Mouse (Mus musculus) forelimb bud, embryonic 11.5 days (tissue): ENCODE data around the gene BC024978.

Source experiments
- DNase-seq: peaks from one replicate; pipeline ENCODE4 v3.0.0-alpha.2; 2012; ENCODE audit warnings: low read depth, low spot score

The BC024978 gene

GRCm38 (mm10) chr7:27195681-27196611 is at the start of gene BC024978, which contains the start of gene Snrpa:
Gene BC024978 (plus strand): TSS chr7:27195781.
Gene Snrpa (minus strand): TSS chr7:27196271.
- DNase-seq: peak; percentile 98

- no peak for DNase-seq
These were observed 42.3 kb upstream of the BC024978 start, which contains the start of gene Cyp2t4 for GRCm38 (mm10) chr7:27153205-27153764. Gene Cyp2t4 (plus strand): TSS chr7:27153714.

DNA sequence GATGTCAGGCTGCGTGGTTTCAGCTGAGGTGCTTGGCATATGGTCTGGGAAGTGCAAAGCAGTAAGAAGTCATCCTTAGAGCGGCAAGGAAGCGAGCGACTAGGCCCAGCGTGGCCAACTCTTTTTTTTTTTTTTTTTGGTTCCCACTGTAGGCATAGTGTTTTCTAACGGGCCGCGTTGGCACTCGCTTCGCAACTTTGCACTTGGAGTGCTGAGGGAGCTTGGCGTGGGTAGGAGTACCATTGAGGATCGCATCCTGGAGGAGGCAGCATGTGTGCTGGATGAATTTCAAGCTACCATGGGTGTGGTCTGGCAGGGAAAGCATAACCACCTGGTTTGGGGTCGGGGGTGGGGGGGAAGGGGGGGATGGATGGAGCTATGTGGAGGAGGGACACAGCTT is 39.6 kb upstream of the BC024978 start:
- DNase-seq: no peak

- no peak for DNase-seq
These were observed 37.4 kb upstream of the BC024978 start for GRCm38 (mm10) chr7:27158171-27158570.

- DNase-seq: no peak
These were observed 36.3 kb upstream of the BC024978 start for GRCm38 (mm10) chr7:27159256-27159655.

- DNase-seq: peak; percentile 85
These were observed 35.7 kb upstream of the BC024978 start for GRCm38 (mm10) chr7:27159882-27160281.

- DNase-seq: no peak
These were observed 34.7 kb upstream of the BC024978 start for GRCm38 (mm10) chr7:27160921-27161320.

DNA sequence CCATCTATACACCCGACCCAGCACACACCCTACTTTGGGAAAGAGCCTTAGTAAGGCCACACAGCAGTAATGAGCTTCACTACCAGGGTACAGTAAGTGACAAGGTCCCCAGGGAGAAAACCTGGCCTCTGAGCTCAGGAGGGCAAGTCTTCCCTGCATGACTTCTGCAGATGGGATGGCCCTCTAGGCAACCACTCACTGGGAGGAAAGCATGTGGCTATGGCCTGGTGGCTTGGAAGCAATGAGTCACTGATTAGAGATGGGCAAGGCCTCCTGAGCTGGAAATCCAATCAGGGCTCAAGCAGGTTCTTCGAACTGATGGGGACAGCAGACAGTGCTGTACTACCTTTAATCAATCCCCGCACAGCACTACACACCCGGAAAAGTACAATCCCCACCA is 33.8 kb upstream of the BC024978 start:
- no peak for DNase-seq

DNA sequence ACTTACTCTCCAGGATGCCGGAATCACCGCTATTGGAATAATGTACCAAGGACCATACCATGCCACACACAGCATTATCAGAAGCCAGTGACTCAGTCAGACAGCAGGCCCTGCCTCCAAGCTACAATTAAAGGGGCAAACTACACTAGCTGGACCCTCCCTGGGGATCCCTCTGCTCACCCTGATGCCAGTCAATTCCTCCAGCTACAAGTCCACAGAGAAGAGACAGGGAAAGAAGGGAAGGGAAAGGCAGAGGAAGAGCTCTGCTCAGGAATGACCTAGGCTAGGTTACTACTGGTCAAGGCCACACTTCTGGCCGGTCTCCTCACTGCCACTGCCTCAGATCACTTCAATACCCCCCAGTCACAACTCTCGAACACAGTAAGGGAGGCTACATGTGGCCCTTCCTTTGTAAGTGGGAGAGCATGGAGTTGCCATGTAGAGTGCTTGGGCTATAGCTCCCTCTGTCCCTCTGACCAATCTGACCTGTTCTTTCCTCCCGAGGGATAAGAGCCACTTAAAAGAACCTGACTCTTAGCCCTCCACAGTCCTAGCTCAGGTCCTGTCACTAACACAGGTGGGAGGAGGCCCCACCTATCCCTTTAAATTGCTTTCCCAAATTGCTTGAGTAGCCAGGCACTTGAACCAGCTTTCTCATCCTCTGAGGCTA is 32.7 kb upstream of the BC024978 start:
- DNase-seq: no peak

DNA sequence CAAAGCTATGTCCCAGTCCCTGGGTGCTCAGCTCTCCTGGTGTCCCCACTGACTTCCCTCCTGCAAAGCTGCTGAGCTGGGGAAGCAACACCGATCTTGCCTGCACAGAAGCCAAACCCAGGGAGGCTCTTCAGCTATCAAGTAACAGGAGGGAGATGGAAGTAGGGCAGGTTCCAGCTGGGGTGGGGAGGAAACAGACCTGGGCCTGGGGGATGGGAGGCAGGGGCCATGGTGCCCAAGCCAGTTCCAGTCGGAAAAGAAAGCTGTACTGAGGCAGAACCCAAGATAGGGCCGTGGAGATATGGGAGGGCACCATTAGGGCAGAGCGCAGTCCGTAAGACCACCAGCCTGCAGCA is 32.2 kb upstream of the BC024978 start:
- DNase-seq: no peak

DNA sequence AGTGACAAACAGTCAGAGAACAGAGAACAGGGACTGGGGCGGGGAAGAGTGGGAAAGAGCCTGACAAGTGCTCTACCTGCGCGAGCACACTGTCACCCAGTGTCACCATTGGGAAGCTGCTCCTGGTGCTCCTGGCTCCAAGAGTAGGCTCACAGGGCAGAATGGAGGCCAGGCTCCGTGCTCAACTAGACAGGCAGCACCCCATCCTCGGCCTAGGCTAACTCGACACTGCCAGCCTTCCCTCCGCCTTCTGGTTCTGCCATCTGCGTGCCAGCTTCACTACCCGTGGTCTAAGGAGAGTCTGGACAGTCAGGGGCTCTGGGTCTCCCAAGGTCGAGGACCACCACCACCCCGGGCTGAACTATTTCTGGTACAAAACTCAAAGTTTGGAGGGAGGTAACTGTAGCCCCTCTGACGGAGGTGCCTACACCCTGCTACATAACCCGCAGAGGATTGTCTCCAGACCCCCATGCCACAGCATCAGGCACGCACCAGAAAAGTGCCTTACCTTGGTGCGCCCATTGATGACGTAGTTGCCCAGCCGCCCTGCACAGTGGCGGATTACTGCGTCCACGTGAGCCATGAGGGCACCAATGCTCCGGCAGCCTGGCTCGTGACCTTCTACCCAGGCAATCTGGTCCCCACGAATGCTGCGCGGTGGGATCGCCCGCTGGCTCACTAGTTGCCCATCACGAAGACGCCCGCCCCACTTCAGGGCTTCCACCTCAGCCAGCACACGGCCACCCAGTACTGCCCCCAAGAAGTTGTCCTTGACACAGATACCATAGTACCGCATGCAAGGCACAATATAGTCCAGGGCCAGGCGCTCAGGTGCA is 31.3 kb upstream of the BC024978 start:
- no peak for DNase-seq

DNA sequence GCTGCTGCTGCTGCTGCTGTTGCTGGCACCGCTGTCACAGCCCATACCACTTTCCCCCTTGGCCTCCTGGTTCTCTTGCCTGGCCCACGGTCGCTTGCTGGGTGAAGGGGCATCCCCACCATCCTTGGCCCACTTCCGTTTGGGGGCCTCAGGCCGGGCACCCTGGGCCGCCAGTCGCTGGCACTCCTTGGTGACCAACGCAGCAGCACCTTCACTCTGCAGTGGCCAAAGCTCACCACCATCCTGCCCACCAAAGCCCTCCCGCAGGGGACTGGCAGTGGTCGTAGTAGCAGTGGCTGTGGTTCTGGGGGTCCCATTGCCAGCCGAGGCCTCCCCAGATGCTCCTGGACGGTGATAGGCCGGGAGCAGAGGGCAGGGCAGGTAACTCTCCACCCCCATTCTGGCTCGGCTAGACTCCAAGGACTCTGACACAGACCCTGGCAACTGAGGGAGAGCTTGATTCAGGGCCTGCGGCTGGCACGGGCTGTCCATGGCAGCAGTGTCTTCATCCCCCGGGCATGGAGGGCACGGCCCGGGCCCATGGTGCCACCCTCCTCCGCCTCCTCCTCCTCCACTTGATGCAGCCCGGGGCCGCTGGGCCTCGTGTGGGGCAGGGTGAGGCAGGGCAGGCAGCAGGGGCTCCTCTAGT is 30.4 kb upstream of the BC024978 start:
- DNase-seq: no peak

GRCm38 (mm10) chr7:27165696-27166095 is 29.9 kb upstream of the BC024978 start:
- no peak for DNase-seq

DNA sequence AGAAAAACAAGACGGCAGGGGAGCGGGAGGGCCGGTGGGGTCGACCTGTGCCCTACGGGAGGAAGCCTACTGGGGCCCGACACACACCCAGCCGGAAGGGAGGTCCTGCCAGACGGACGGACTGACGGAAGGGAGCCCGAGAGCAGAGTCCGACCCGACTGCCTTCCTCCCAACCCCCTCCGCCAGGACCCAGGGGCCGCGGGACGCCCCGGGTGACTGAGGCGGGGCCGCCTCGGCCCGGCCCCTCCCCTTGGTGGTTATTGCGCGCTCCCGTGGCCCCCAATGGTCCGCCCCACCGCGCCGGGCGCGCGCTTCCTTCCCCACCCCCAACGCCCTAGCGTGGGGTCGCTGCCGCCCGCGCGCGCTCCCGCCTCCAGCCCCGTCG is 29.4 kb upstream of the BC024978 start:
- DNase-seq: peak; percentile 79

GRCm38 (mm10) chr7:27166614-27167474 is 28.7 kb upstream of the BC024978 start, which contains the start of gene Egln2:
Gene Egln2 (minus strand): TSS chr7:27166802.
- peak; percentile 93 for DNase-seq

DNA sequence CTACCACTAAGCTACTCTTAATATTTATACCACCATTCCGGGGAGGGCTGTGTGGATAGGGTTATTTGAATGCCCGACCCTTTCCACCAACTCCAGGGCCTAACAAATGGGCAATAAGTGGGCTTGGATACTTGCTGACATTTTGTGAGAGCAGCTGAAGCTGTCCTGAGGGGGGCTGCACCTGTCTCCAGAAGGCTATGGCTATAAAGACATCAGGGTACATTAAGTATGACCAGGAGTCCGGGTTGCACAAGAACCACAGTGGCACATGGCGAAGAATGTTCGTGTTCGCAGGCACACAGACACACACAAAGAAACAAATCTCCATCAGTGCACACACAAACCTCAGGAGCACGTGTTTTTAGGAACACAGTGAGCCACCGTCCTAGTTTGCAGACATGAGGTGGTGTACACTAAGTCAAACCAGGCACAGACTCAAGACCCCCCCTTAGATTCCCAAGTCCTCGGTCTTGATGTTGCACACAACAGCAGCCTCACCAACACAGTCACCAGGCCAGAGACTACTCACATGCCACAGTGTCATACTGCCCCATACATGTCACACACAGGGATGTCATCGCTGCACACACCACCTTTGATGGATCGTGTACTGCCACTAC is 28.0 kb upstream of the BC024978 start:
- no peak for DNase-seq

DNA sequence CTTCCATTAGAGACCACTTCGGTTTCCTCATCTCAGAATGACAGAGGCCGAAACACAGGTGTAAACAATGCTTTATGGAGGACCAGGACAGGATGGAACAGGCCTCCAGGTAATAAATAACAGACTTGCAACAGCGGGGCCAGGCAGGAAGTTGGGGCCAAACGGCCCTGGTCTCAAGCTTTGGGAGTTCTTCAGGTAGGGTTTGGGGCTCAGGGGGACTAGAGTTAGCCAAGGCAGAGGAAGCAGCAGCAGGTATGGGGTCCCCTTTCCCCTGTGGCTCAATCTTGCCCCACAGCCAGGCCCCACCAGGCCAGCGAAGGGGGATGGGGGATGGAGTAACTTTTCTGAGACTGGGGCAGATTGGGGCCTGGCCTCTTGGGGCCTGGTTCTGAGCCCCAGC is 27.2 kb upstream of the BC024978 start:
- DNase-seq: no peak

- DNase-seq: no peak
These were observed 24.6 kb upstream of the BC024978 start for GRCm38 (mm10) chr7:27170981-27171380.

GRCm38 (mm10) chr7:27174496-27174895 is 21.1 kb upstream of the BC024978 start:
- DNase-seq: no peak

- no peak for DNase-seq
These were observed 20.7 kb upstream of the BC024978 start for GRCm38 (mm10) chr7:27174896-27175295.
